Mouse (Mus musculus) midbrain, embryonic 13.5 days (tissue): ENCODE results near the gene Mycbpap. TPM values are rescaled to one million over a fixed set of nuclear protein-coding genes. Genes with fewer than 3 reads are reported as not detected.
A peak's percentile ranks its signal among the peaks of the same experiment; 100 is the strongest.

Experiments
- ATAC-seq: fragments of 200-750 bp; cut with Nextera tagmentation; 2 replicates; pipeline ENCODE4 v1.8.0; 2017; ENCODE audit warnings: mild to moderate bottlenecking, moderate TSS enrichment, moderate library complexity
- H3K27ac ChIP-seq: fragments of 300-500 bp; sonication (generic); 2 replicates; pipeline ENCODE4 v1.5.1; 2015; ENCODE audit warnings: inconsistent platforms, mild to moderate bottlenecking, moderate library complexity
- H3K27me3 ChIP-seq: fragments of 300-500 bp; sonication (generic); 2 replicates; pipeline ENCODE4 v1.6.1; 2015; ENCODE audit warnings: mild to moderate bottlenecking, inconsistent platforms
- H3K36me3 ChIP-seq: fragments of 300-500 bp; sonication (generic); 2 replicates; pipeline ENCODE4 v1.6.1; 2015; ENCODE audit warnings: mild to moderate bottlenecking, inconsistent platforms
- H3K4me1 ChIP-seq: fragments of 300-500 bp; sonication (generic); replicated peaks from 2 replicates; pipeline ENCODE4 v1.6.1; 2015; ENCODE audit warnings: inconsistent platforms
- H3K4me2 ChIP-seq: fragments of 300-500 bp; sonication (generic); replicated peaks from 2 replicates; pipeline ENCODE4 v1.6.1; 2015; ENCODE audit warnings: moderate library complexity, mild to moderate bottlenecking, inconsistent platforms
- H3K4me3 ChIP-seq: fragments of 300-500 bp; sonication (generic); replicated peaks from 2 replicates; pipeline ENCODE4 v1.5.1; 2015; ENCODE audit warnings: mild to moderate bottlenecking, inconsistent platforms
- H3K9ac ChIP-seq: fragments of 300-500 bp; sonication (generic); replicated peaks from 2 replicates; pipeline ENCODE4 v1.6.1; 2015; ENCODE audit warnings: mild to moderate bottlenecking, inconsistent platforms
- H3K9me3 ChIP-seq: fragments of 300-500 bp; sonication (generic); 2 replicates; pipeline ENCODE4 v1.6.1; 2016; ENCODE audit warnings: mild to moderate bottlenecking, inconsistent platforms
- WGBS: fragments of 180-500 bp; shearing (Covaris S2); methylation state at CpG from one replicate; pipeline ENCODE4 v1.1.7; 2015; 5-methylcytosine and 5-hydroxymethylcytosine counted together
- polyA plus RNA-seq: library from polyadenylated mRNA; unstranded; fragments of >200 nt; fragmentation: Nextera tagmentation; extraction: Ambion mirVana; gene quantifications from 2 replicates; pipeline ENCODE4 v1.2.1, GENCODE M21; 2015

Mycbpap gene
- polyA plus RNA-seq, 1 experiment from 2014 or later, result 3.6 TPM

- peak overlapping the region; percentile 6; the same call in 1 of the 2 replicates for H3K27ac ChIP-seq
- H3K27me3 ChIP-seq, result no peaks in the 10 kb centered on the region
- H3K9ac ChIP-seq, result no peak overlapping the region
- 0 out of 2 replicates have a peak, but pooled peaks cover 2% of the 10 kb centered on the region for H3K4me1 ChIP-seq
- no peaks in the 10 kb centered on the region for H3K36me3 ChIP-seq
- no peak overlapping the region for H3K4me2 ChIP-seq
- no peaks in the 10 kb centered on the region for H3K9me3 ChIP-seq
- ATAC-seq, result peak; percentile 27; the same call in 1 of the 2 replicates
- H3K4me3 ChIP-seq, result no peak overlapping the region
- WGBS, result 48% methylated on average over 3 of the region's 3 CpGs
Observed at GRCm38 (mm10) chr11:94528879-94529278, 7.3 kb upstream of the Mycbpap start.

DNA sequence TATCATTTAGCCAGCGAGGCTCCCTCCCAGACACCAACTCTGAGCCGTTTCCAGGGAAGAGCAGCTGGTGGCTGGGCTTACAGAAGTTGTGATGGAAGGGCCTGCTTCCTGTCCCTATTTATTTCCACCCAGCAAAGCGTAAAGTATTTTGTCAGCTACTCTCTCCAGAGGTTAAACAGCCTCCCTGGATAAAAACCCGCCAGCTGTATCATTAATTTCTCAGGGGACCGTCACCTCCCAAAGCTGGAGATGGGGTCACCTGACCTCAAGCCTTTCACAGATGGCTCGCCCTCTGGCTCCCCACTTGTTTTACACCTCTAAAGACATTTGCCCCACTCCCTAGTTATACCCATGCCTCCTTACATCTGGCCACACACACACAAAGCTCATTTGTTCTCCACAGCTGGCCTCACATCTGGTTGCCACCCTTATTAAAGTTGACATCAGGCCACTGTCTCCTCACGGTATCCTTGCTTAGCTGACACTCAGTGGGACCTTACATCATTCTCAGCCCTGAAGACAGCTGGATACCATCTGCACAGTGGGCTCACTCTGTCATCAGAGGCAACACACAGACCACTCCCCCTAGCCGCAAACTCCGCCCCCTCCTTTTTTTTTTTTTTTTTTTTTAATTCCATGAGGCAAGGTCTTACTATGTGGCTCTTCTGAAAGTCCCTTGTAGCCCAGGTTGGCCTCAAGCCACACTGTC, 4.8 kb upstream of the Mycbpap start:
- no peak overlapping the region for H3K4me3 ChIP-seq
- no peaks in the 10 kb centered on the region for H3K4me1 ChIP-seq
- H3K27me3 ChIP-seq, result peaks cover 3% of the 10 kb centered on the region; the same call in 1 of the 2 replicates
- H3K36me3 ChIP-seq, result no peaks in the 10 kb centered on the region
- H3K9me3 ChIP-seq, result no peaks in the 10 kb centered on the region
- ATAC-seq, result no peak
- no peak overlapping the region for H3K9ac ChIP-seq
- H3K4me2 ChIP-seq, result no peak overlapping the region
- 54% methylated on average over 9 of the region's 9 CpGs for WGBS
- H3K27ac ChIP-seq, result no peak overlapping the region

DNA sequence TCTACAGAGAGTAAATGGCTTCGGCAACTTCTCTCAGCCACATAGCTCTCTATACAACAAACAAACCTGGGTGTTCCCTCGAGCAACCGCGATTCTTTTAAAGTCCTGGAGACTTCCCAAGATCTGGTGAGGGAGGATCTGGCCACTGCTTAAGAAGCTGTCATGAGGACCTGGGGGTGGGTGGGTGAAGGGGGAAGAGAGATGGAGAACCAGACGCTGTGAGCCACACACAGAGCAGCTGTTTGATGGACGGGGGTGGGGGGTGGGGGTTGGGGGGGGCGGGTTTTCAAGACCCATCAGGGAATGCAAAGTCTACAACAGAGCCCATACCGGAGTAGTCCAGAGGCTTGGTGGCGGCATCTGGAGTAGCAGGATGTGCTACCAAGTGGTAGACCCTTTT, 8.1 kb downstream of the Mycbpap start:
- Histone ChIP-seq H3K4me2 (no peak overlapping the region), H3K4me3 (no peak overlapping the region), H3K9ac (no peak overlapping the region), H3K27ac (no peak overlapping the region), H3K9me3 (no peaks in the 10 kb centered on the region), H3K36me3 (no peaks in the 10 kb centered on the region), H3K4me1 (no peaks in the 10 kb centered on the region), H3K27me3 (no peaks in the 10 kb centered on the region)
- 74% methylated on average over 9 of the region's 9 CpGs for WGBS
- no peak for ATAC-seq

GRCm38 (mm10) chr11:94508976-94509375, 12.6 kb downstream of the Mycbpap start:
- no peaks in the 10 kb centered on the region for H3K36me3 ChIP-seq
- ATAC-seq, result no peak
- H3K27ac ChIP-seq, result no peak overlapping the region
- H3K4me1 ChIP-seq, result no peaks in the 10 kb centered on the region
- H3K9ac ChIP-seq, result no peak overlapping the region
- no peaks in the 10 kb centered on the region for H3K9me3 ChIP-seq
- no peak overlapping the region for H3K4me2 ChIP-seq
- H3K27me3 ChIP-seq, result no peaks in the 10 kb centered on the region
- WGBS, result 94% methylated on average over 10 of the region's 10 CpGs
- no peak overlapping the region for H3K4me3 ChIP-seq

- Histone ChIP-seq H3K9me3 (no peaks in the 10 kb centered on the region), H3K4me1 (peaks cover 27% of the 10 kb centered on the region), H3K27ac (no peak overlapping the region), H3K36me3 (no peaks in the 10 kb centered on the region), H3K27me3 (peaks cover 44% of the 10 kb centered on the region), H3K4me2 (no peak overlapping the region), H3K9ac (no peak overlapping the region), H3K4me3 (no peak overlapping the region)
- 93% methylated on average over 8 of the region's 8 CpGs for WGBS
- no peak for ATAC-seq
Observed at GRCm38 (mm10) chr11:94501482-94501881, 20.1 kb downstream of the Mycbpap start.

DNA sequence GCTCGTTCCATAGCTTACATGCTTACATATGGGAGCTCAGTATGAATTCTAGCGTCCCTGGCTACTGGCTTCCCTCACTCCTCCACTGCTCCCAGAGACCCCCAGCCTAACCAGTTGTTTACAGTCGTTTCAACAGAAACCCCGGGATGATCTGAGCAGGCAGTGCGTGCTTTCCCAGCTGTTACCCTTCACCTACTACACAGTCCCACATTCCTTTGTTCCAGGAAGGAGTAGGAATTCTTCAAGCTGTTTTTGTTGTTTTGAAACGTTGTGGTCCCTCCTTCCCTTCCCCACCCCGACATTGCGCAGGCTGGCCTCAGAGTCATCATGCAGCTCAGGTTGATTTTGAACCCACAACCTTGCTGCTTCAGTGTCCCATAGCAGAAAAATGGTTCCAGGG, 21.2 kb downstream of the Mycbpap start:
- no peak overlapping the region for H3K9ac ChIP-seq
- H3K27ac ChIP-seq, result no peak overlapping the region
- no peaks in the 10 kb centered on the region for H3K9me3 ChIP-seq
- H3K4me1 ChIP-seq, result peaks cover 27% of the 10 kb centered on the region
- H3K4me2 ChIP-seq, result peak overlapping the region; percentile 59
- ATAC-seq, result no peak
- no peaks in the 10 kb centered on the region for H3K36me3 ChIP-seq
- no peak overlapping the region for H3K4me3 ChIP-seq
- H3K27me3 ChIP-seq, result peaks cover 44% of the 10 kb centered on the region
- whole genome bisulfite sequencing, result 31% methylated on average over 8 of the region's 8 CpGs

- Histone ChIP-seq H3K27ac (0 out of 2 replicates have a peak within 1 kb of the TSS, but pooled peaks have one; percentile 16), H3K4me2 (peak within 1 kb of the TSS; percentile 59), H3K4me3 (peak within 1 kb of the TSS; percentile 30), H3K9ac (peak within 1 kb of the TSS; percentile 61), H3K4me1 (peaks cover 27% of the 10 kb centered on the region), H3K27me3 (peaks cover 44% of the 10 kb centered on the region), H3K9me3 (no peaks in the 10 kb centered on the region), H3K36me3 (no peaks in the 10 kb centered on the region)
- ATAC-seq, result peak; percentile 51
- WGBS, result under 1% methylated on average over 20 of the region's 26 CpGs
Observed at GRCm38 (mm10) chr11:94499661-94500152, 21.8 kb downstream of the Mycbpap start, which contains the start of gene Epn3. Gene Epn3, minus strand, starts transcription at chr11:94499974.

DNA sequence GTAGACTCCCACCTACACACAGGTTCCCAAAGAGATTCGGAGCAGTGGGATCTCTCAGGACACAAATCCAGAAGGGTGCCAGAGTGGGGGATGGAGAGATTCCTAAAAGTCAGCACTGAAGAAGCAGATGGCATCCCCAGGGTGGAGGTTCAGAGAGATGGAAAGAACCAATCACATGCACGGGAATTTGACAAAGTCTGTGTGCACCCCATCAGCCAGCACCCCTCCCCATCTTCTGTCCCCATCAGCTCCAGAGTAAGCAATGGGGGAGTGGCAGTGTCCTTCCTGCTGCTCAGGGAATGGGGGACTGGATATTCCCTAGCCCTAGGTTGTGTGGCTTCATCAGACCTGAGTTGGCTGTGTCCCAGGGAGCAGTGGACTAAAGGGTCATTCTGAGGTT, 22.5 kb downstream of the Mycbpap start:
- peak; percentile 58; the same call in 1 of the 2 replicates for ATAC-seq
- Histone ChIP-seq H3K9ac (no peak overlapping the region), H3K27ac (no peak overlapping the region), H3K4me3 (no peak overlapping the region), H3K27me3 (peaks cover 44% of the 10 kb centered on the region), H3K9me3 (no peaks in the 10 kb centered on the region), H3K4me1 (peaks cover 27% of the 10 kb centered on the region), H3K4me2 (peak overlapping the region; percentile 59), H3K36me3 (no peaks in the 10 kb centered on the region)
- WGBS, result 11% methylated on average over 2 of the region's 2 CpGs

DNA sequence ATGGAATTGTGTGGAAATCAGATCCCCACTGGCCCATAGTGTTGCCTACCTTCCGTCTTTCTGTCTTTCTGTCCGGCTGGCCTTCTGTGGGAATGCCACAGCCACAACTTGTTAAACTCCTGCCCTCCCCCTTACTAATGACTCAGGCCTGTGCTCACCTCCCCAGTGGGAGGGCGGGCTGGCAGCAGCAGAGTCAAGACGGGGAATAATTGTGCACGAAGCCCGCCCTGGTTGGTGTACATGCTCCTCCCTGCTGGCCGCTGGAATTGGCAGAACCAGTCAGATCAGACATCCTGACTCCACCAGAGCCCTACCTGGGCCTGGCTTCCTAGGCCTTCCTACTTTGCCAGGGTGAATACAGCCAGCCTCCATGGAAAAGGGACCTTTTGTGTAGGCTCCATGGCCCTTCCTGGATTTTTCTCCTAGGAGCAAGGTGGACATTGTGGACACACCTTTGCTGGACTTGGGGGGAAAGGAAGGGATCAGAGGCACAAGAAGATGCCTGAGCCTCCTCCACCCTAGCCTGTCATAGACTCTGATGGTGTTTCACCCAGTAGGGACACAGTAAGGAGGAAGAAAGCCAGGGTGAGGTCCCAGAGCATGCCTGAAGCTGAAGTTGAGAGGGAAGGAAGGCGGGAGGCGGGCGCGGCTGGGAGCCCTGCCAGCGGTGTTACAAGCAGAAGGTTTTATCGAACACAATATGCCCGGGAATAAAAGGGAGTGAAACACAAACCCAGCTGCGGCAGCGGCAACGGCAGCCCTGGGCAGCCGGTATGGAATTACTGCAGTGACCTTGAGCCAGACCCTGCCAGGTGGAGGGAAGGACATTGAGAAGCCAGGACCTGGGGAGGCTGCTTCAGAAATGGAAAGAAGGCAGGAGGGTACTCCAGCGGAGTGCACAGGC, 23.2 kb downstream of the Mycbpap start:
- peak; percentile 28; the same call in 1 of the 2 replicates for ATAC-seq
- Histone ChIP-seq H3K4me1 (peaks cover 27% of the 10 kb centered on the region), H3K9ac (0 out of 2 replicates have a peak overlapping the region, but pooled peaks have one; percentile 46)

GRCm38 (mm10) chr11:94495415-94495814, 26.1 kb downstream of the Mycbpap start:
- Histone ChIP-seq H3K27ac (no peak overlapping the region), H3K4me1 (peaks cover 41% of the 10 kb centered on the region), H3K4me3 (no peak overlapping the region), H3K9ac (no peak overlapping the region), H3K27me3 (peaks cover 49% of the 10 kb centered on the region), H3K9me3 (no peaks in the 10 kb centered on the region), H3K36me3 (no peaks in the 10 kb centered on the region), H3K4me2 (no peak overlapping the region)
- ATAC-seq, result no peak
- WGBS, result 86% methylated on average over 3 of the region's 3 CpGs

More for the DNA sequence above, 23.2 kb downstream of the Mycbpap start:
- Histone ChIP-seq H3K4me3 (no peak overlapping the region), H3K27ac (peak overlapping the region; percentile 16; the same call in 1 of the 2 replicates), H3K9me3 (no peaks in the 10 kb centered on the region), H3K27me3 (peaks cover 47% of the 10 kb centered on the region), H3K4me2 (peak overlapping the region; percentile 59), H3K36me3 (no peaks in the 10 kb centered on the region)
- WGBS, result 22% methylated on average over 19 of the region's 19 CpGs

DNA sequence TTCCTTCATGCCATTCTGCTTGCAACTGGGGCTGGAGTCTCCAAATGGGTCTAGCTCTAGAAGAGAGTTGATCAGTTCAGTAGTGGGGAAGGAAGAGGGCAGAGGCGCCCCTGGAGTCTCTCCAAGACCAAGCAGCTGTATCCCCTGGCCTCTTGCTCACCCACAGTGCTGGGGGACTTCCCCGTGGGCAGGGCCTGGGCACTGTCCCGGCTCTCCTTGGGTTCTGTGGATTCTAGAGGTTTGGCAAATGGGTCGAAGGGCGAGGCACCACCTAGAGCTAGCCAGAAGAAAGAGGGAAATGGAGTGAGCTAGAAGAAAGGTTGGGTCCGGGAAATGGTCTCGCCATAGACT, 29.8 kb downstream of the Mycbpap start:
- H3K4me3 ChIP-seq, result peak overlapping the region; percentile 49; the same call in 1 of the 2 replicates
- H3K36me3 ChIP-seq, result no peaks in the 10 kb centered on the region
- 0 out of 2 replicates have a peak overlapping the region, but pooled peaks have one; percentile 80 for H3K9ac ChIP-seq
- ATAC-seq, result no peak
- H3K4me2 ChIP-seq, result peak overlapping the region; percentile 74
- H3K9me3 ChIP-seq, result no peaks in the 10 kb centered on the region
- WGBS, result 80% methylated on average over 7 of the region's 7 CpGs
- no peak overlapping the region for H3K27ac ChIP-seq
- peaks cover 18% of the 10 kb centered on the region for H3K4me1 ChIP-seq
- peaks cover 43% of the 10 kb centered on the region for H3K27me3 ChIP-seq
